Mouse (Mus musculus) limb, embryonic 14.5 days (tissue): ENCODE measurements around the gene Asl. TPM values are rescaled to one million over a fixed set of nuclear protein-coding genes. Genes with fewer than 3 reads are reported as not detected.

Experiments used
- ATAC-seq: fragments of 200-750 bp; cut with Nextera tagmentation; 2 replicates; pipeline ENCODE4 v1.8.0; 2017; ENCODE audit warnings: low read depth, moderate number of reproducible peaks, moderate TSS enrichment; ENCODE audit not compliant: low FRiP score
- DNase-seq: peaks from one replicate; pipeline ENCODE4 v3.0.0-alpha.2; 2015; ENCODE audit warnings: low spot score
- H3K27ac ChIP-seq: fragments of 300-500 bp; sonication (generic); replicated peaks from 2 replicates; pipeline ENCODE4 v1.5.1; 2014; ENCODE audit warnings: low read depth, mild to moderate bottlenecking, low read length, moderate library complexity, mixed read lengths
- H3K27me3 ChIP-seq: fragments of 300-500 bp; sonication (generic); 2 replicates; pipeline ENCODE4 v1.6.1; 2014; ENCODE audit warnings: low read length, mixed read lengths; ENCODE audit not compliant: control insufficient read depth, insufficient read depth
- H3K36me3 ChIP-seq: fragments of 300-500 bp; sonication (generic); 2 replicates; pipeline ENCODE4 v1.6.1; 2014; ENCODE audit warnings: mild to moderate bottlenecking, low read length, moderate library complexity, mixed read lengths; ENCODE audit not compliant: control insufficient read depth, insufficient read depth
- H3K4me1 ChIP-seq: fragments of 300-500 bp; sonication (generic); 2 replicates; pipeline ENCODE4 v1.6.1; 2014; ENCODE audit warnings: antibody characterized with exemption, low read length, mixed read lengths; ENCODE audit not compliant: control insufficient read depth, insufficient read depth
- H3K4me2 ChIP-seq: fragments of 300-500 bp; sonication (generic); replicated peaks from 2 replicates; pipeline ENCODE4 v1.6.1; 2014; ENCODE audit warnings: low read depth, mild to moderate bottlenecking, low read length, moderate library complexity; ENCODE audit not compliant: severe bottlenecking
- H3K4me3 ChIP-seq: fragments of 300-500 bp; sonication (generic); replicated peaks from 2 replicates; pipeline ENCODE4 v1.5.1; 2014; ENCODE audit warnings: low read length
- H3K9ac ChIP-seq: fragments of 300-500 bp; sonication (generic); 2 replicates; pipeline ENCODE4 v1.6.1; 2014; ENCODE audit warnings: mild to moderate bottlenecking, low read depth, low read length, moderate library complexity; ENCODE audit not compliant: severe bottlenecking
- H3K9me3 ChIP-seq: fragments of 300-500 bp; sonication (generic); 2 replicates; pipeline ENCODE4 v1.6.1; 2016; ENCODE audit warnings: low read length; ENCODE audit not compliant: control insufficient read depth
- POLR2A ChIP-seq: fragments of 200-500 bp; IDR thresholded peaks from 2 replicates; pipeline ENCODE4 v1.8.0; 2012; ENCODE audit warnings: inconsistent platforms, mild to moderate bottlenecking, moderate library complexity, borderline replicate concordance; ENCODE audit not compliant: insufficient read depth, insufficient read length; ENCODE audit errors: extremely low read depth
- WGBS: fragments of 180-500 bp; shearing (Covaris S2); extraction: QIAGEN DNeasy Blood & Tissue Kit; methylation state at CpG from one replicate; pipeline ENCODE4 v1.1.7; 2014; 5-methylcytosine and 5-hydroxymethylcytosine counted together
- polyA plus RNA-seq, 2 experiments: library from polyadenylated mRNA; depleted of rRNA in 1 of 2; stranded (reverse) in 1 of 2; unstranded in 1 of 2; fragments of >200 nt; fragmentation: Nextera tagmentation in 1 of 2; extraction: Ambion mirVana in 1 of 2; gene quantifications; 2 replicates each; pipeline versions ENCODE4 v1.2.1 to v1.2.3; 2012 to 2014

The Asl gene
- polyA plus RNA-seq, 2 experiments: 21.5 to 36.5 TPM

GRCm38 (mm10) chr5:130051073-130051860, 22.2 kb upstream of the Asl start:
- DNase-seq (no peak), ATAC-seq (no peak)
- Histone ChIP-seq H3K4me1 (no peaks in the 10 kb centered on the region), H3K27me3 (no peaks in the 10 kb centered on the region), H3K9me3 (no peaks in the 10 kb centered on the region), H3K36me3 (peaks cover 59% of the 10 kb centered on the region), H3K4me2 (no peak overlapping the region), H3K27ac (no peak overlapping the region), H3K9ac (no peak overlapping the region), H3K4me3 (no peak overlapping the region)
- no peak for TF ChIP-seq POLR2A
- WGBS: 87% methylated on average over 15 of the region's 15 CpGs

- DNase-seq (no peak), ATAC-seq (no peak)
- TF ChIP-seq POLR2A: no peak
- Histone ChIP-seq H3K4me1 (no peaks in the 10 kb centered on the region), H3K4me2 (no peak overlapping the region), H3K9ac (no peak overlapping the region), H3K27me3 (no peaks in the 10 kb centered on the region), H3K27ac (no peak overlapping the region), H3K9me3 (no peaks in the 10 kb centered on the region), H3K4me3 (no peak overlapping the region), H3K36me3 (peaks cover 56% of the 10 kb centered on the region)
- WGBS: 68% methylated on average over 6 of the region's 6 CpGs
Observed at GRCm38 (mm10) chr5:130050416-130050815, 21.4 kb upstream of the Asl start.

- H3K9me3 ChIP-seq: no peaks in the 10 kb centered on the region
- no peak for TF ChIP-seq POLR2A
- 0 out of 2 replicates have a peak, but pooled peaks have one; percentile 30 for ATAC-seq
- no peak overlapping the region for H3K27ac ChIP-seq
- WGBS: 83% methylated on average over 15 of the region's 15 CpGs
- H3K27me3 ChIP-seq: no peaks in the 10 kb centered on the region
- no peaks in the 10 kb centered on the region for H3K4me1 ChIP-seq
- no peak for DNase-seq
- no peak overlapping the region for H3K4me2 ChIP-seq
- no peak overlapping the region for H3K9ac ChIP-seq
- H3K4me3 ChIP-seq: no peak overlapping the region
- H3K36me3 ChIP-seq: peaks cover 59% of the 10 kb centered on the region
Observed at GRCm38 (mm10) chr5:130048786-130049520, 19.9 kb upstream of the Asl start.

GRCm38 (mm10) chr5:130047013-130047412, 18.0 kb upstream of the Asl start:
- no peaks in the 10 kb centered on the region for H3K4me1 ChIP-seq
- peaks cover 62% of the 10 kb centered on the region for H3K36me3 ChIP-seq
- no peak overlapping the region for H3K27ac ChIP-seq
- DNase-seq (no peak), ATAC-seq (no peak)
- no peak overlapping the region for H3K9ac ChIP-seq
- H3K9me3 ChIP-seq: no peaks in the 10 kb centered on the region
- H3K4me3 ChIP-seq: no peak overlapping the region
- no peak for TF ChIP-seq POLR2A
- H3K4me2 ChIP-seq: no peak overlapping the region
- H3K27me3 ChIP-seq: no peaks in the 10 kb centered on the region
- 75% methylated on average over 6 of the region's 6 CpGs for WGBS

GRCm38 (mm10) chr5:130046589-130046988, 17.5 kb upstream of the Asl start:
- Histone ChIP-seq H3K4me1 (no peaks in the 10 kb centered on the region), H3K27ac (no peak overlapping the region), H3K27me3 (no peaks in the 10 kb centered on the region), H3K9me3 (no peaks in the 10 kb centered on the region), H3K36me3 (peaks cover 64% of the 10 kb centered on the region), H3K4me2 (no peak overlapping the region), H3K4me3 (no peak overlapping the region), H3K9ac (no peak overlapping the region)
- DNase-seq (no peak), ATAC-seq (no peak)
- no peak for TF ChIP-seq POLR2A
- WGBS: 75% methylated on average over 10 of the region's 10 CpGs
